Mouse (Mus musculus): ENCODE measurements around the gene Oosp1. TPM values are rescaled to one million over a fixed set of nuclear protein-coding genes. Genes with fewer than 3 reads are reported as not detected.

The Oosp1 gene
- not detected in 2 replicates for polyA plus RNA-seq (2016; fragmentation: Nextera tagmentation; extraction: Ambion mirVana)

DNA sequence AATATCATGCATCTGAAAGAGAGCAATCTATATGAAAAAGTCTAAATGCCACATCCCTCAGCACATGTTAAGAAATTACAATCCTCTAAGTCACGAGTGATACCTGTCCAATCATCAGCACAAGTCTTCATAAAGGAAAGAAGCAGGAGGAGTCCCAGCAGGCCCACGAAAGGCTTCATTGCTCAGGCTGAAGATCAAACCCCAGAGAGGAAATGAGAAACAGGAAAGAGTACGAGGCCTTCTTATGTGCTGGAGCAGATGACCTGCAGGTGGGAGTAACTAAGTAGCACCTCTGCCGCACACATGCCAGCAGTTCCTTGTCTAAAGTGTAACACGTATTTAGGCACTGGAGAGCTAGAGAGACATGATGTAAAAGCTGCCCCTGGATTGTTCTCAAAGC lies at the start of gene Oosp1:
TSS of gene Oosp1 (minus strand) at position 312 of the 400 bp plus-strand sequence.
- no peaks in the 10 kb centered on the region for H3K36me3 ChIP-seq (replicated peaks)
- WGBS = 82% methylated on average over 5 of the region's 5 CpGs
- DNase-seq (ENCODE audit: extremely low spot score, low spot score) = no peak

DNA sequence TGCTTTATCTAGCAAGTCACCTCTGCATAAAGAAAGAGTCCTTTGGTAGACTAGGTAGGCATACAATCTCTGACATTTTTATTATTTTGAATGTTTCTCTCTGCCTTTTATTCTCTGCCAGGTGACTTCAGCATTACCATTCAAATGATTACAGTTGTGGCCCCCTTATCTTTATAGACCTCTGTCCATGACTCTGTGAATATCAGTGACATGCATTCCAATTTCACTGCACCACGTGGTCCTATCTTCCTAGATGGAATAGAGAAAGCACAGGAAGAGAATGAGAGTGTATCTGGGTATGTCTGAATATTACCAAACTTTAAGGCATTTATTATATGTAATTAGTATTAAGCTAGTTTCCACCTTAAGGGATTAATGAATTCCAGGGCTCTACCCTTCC lies 45.5 kb upstream of the Oosp1 start:
- no peaks in the 10 kb centered on the region for H3K27me3 ChIP-seq (ENCODE audit: poor library complexity, severe bottlenecking)
- no peaks in the 10 kb centered on the region for H3K4me1 ChIP-seq
- H3K9me3 ChIP-seq = no peaks in the 10 kb centered on the region
- H3K36me3 ChIP-seq (replicated peaks) = no peaks in the 10 kb centered on the region
- DNase-seq (ENCODE audit: extremely low spot score, low spot score) = no peak
- H3K4me3 ChIP-seq = no peak overlapping the region
- 58% methylated on average over 1 of the region's 1 CpGs for WGBS
- no peak overlapping the region for H3K27ac ChIP-seq

More for the DNA sequence above, at the start of gene Oosp1:
- Histone ChIP-seq H3K4me3 (no peak within 1 kb of the TSS), H3K9me3 (no peaks in the 10 kb centered on the region), H3K27me3 (ENCODE audit: poor library complexity, severe bottlenecking) (no peaks in the 10 kb centered on the region), H3K4me1 (no peaks in the 10 kb centered on the region), H3K27ac (no peak within 1 kb of the TSS)

DNA sequence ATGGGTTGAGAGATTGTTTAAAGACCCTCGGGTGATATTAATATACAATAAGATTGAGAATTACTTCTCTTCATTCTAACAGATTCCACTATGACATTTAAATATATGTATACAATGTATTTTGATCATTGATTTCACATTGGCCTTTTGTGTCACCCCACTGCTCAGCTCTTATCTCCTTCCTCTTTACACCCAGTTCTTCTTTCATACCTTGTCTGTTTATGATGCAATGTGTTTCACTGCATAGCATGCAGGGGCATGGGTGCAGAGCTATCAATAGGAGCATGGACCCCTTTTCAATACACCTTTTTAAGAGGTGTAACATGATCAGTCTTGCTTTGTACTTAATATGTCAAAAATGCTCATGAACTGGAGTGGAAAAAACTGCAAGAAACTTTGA lies 39.3 kb upstream of the Oosp1 start:
- H3K4me1 ChIP-seq = no peaks in the 10 kb centered on the region
- H3K27me3 ChIP-seq (ENCODE audit: poor library complexity, severe bottlenecking) = no peaks in the 10 kb centered on the region
- no peaks in the 10 kb centered on the region for H3K36me3 ChIP-seq (replicated peaks)
- H3K9me3 ChIP-seq = no peaks in the 10 kb centered on the region
- H3K27ac ChIP-seq = no peak overlapping the region
- WGBS = 83% methylated on average over 1 of the region's 1 CpGs
- no peak for DNase-seq (ENCODE audit: extremely low spot score, low spot score)
- H3K4me3 ChIP-seq = no peak overlapping the region

DNA sequence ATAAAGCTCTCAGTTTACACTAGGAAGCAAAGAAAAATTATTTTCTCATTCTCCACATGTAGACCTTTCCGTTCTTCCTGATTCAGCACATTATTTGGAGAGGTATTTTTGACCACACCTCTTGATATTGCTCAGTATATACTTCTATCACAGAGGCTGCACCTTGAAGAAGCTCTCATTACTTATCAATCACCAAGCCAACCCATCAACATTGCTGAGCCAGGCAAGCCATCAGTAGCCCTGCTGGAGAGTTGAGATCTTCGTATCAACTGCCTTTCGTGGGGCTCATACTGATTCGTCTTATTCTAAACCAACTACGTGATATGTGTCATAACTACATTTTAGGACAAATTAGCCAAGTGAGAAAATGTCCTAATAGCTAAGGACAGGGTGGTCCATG lies 36.4 kb upstream of the Oosp1 start:
- no peaks in the 10 kb centered on the region for H3K27me3 ChIP-seq (ENCODE audit: poor library complexity, severe bottlenecking)
- no peak for DNase-seq (ENCODE audit: extremely low spot score, low spot score)
- H3K36me3 ChIP-seq (replicated peaks) = no peaks in the 10 kb centered on the region
- H3K4me3 ChIP-seq = no peak overlapping the region
- H3K4me1 ChIP-seq = no peaks in the 10 kb centered on the region
- WGBS = 91% methylated on average over 5 of the region's 5 CpGs
- H3K27ac ChIP-seq = no peak overlapping the region
- H3K9me3 ChIP-seq = no peaks in the 10 kb centered on the region

DNA sequence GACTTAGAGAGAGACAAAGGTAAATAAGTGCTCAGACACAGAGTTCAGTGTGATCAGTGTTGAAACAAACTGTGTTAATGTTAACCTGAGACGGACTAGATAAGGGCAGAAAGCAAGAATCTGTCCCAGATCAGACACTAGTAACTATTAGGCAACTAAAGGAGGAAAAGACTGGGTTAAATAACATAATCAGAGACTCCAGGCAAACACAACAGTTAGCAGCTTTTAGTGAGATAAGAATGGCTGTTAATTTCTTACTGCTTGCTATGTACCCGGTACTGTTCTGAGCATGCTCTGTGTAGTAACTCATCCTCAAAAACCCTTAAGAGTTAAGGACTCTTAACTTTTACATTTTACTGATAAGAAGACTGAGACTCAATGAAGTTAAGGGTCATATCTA lies 35.0 kb upstream of the Oosp1 start:
- H3K4me1 ChIP-seq = no peaks in the 10 kb centered on the region
- no peak overlapping the region for H3K4me3 ChIP-seq
- H3K36me3 ChIP-seq (replicated peaks) = no peaks in the 10 kb centered on the region
- no peak for DNase-seq (ENCODE audit: extremely low spot score, low spot score)
- no peak overlapping the region for H3K27ac ChIP-seq
- no peaks in the 10 kb centered on the region for H3K27me3 ChIP-seq (ENCODE audit: poor library complexity, severe bottlenecking)
- WGBS = 88% methylated on average over 2 of the region's 2 CpGs
- no peaks in the 10 kb centered on the region for H3K9me3 ChIP-seq

DNA sequence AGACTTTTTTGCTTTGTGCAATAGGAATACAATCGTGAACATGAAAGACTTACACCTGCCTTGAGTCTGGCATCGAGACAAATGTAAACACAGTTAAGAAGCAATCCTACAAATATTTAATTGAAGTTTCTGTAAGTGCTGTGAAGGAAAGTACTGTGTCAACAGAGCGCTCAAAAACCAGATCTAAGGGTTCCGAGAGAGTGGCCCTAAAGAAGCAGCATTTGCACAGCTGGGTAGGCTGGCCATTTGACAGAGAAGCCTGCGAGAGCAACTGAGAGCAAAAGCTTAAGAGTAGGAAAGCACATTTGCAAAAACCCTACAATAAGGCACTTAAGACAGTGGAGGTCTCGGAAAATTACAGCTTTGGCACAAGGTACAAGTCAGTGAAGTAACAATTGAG lies 33.3 kb upstream of the Oosp1 start:
- no peaks in the 10 kb centered on the region for H3K36me3 ChIP-seq (replicated peaks)
- no peaks in the 10 kb centered on the region for H3K27me3 ChIP-seq (ENCODE audit: poor library complexity, severe bottlenecking)
- no peak overlapping the region for H3K4me3 ChIP-seq
- WGBS = 87% methylated on average over 6 of the region's 6 CpGs
- no peak overlapping the region for H3K27ac ChIP-seq
- no peaks in the 10 kb centered on the region for H3K9me3 ChIP-seq
- DNase-seq (ENCODE audit: extremely low spot score, low spot score) = no peak
- H3K4me1 ChIP-seq = no peaks in the 10 kb centered on the region

DNA sequence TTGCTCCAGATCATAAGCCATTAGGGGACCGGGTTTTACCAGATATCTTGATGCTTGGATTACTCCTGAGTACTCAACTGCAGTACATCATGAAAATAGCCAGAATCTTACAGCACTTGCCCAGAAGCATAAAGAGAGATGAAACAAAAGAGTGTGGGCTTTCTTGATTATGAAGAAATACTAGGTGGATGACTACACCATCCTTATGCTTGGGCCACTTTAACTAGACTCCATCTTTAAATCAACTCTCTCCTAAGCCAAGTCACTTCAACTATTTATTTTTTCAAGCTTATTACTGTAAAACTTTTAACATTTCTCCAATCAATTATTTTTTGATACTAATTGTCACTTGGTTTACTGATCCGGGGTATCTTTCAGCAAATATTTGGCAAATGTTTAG lies 32.9 kb upstream of the Oosp1 start:
- Histone ChIP-seq H3K9me3 (no peaks in the 10 kb centered on the region), H3K27me3 (ENCODE audit: poor library complexity, severe bottlenecking) (no peaks in the 10 kb centered on the region), H3K36me3 (replicated peaks) (no peaks in the 10 kb centered on the region), H3K27ac (no peak overlapping the region), H3K4me1 (no peaks in the 10 kb centered on the region), H3K4me3 (no peak overlapping the region)
- DNase-seq (ENCODE audit: extremely low spot score, low spot score) = no peak
- WGBS = 88% methylated on average over 2 of the region's 2 CpGs

DNA sequence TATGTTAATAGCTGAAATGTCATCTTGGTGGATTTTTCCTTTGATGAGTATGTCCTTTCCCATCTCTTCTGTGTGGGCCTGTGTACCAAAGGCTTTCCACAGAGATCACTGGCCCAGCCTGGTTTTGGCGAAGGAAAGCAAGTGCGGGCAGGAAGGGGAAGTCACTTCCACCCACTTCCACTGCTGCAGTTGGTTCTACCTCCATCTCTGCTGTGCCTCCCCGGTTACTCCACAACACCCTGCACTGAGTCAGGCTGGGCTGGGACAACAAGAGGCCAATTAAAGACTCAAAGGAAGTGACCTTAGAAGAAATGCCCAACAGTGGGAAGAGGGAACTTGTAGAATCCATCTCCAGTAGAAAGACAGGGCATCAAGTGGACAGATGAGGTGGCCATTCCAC lies 29.1 kb upstream of the Oosp1 start:
- H3K9me3 ChIP-seq = no peaks in the 10 kb centered on the region
- 81% methylated on average over 3 of the region's 3 CpGs for WGBS

DNA sequence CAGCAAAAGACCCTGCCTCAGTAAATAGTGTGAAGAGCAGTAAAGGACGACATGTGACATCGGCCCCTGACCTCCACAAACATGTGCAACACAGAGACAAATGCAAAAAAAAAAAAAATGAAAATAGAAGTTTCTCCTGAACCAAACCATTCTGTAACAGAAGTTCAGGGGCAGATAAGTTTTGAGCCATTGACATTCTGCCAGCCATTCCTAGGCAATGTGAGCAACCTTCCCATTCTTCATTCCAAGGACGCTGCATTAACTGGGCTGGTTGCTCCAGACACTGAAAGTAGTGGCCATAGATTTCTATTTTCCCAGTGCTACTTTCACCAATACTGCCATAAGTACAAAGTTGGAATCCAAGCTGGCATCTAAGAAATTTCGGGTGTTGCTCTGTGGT lies 21.5 kb upstream of the Oosp1 start:
- DNase-seq (ENCODE audit: extremely low spot score, low spot score) = no peak
- Histone ChIP-seq H3K9me3 (no peaks in the 10 kb centered on the region), H3K36me3 (replicated peaks) (no peaks in the 10 kb centered on the region), H3K4me1 (no peaks in the 10 kb centered on the region), H3K27ac (no peak overlapping the region), H3K27me3 (ENCODE audit: poor library complexity, severe bottlenecking) (no peaks in the 10 kb centered on the region), H3K4me3 (no peak overlapping the region)
- WGBS = 90% methylated on average over 4 of the region's 4 CpGs

More for the DNA sequence above, 29.1 kb upstream of the Oosp1 start:
- Histone ChIP-seq H3K27me3 (ENCODE audit: poor library complexity, severe bottlenecking) (no peaks in the 10 kb centered on the region), H3K4me1 (no peaks in the 10 kb centered on the region), H3K4me3 (no peak overlapping the region), H3K36me3 (replicated peaks) (no peaks in the 10 kb centered on the region), H3K27ac (no peak overlapping the region)
- no peak for DNase-seq (ENCODE audit: extremely low spot score, low spot score)

DNA sequence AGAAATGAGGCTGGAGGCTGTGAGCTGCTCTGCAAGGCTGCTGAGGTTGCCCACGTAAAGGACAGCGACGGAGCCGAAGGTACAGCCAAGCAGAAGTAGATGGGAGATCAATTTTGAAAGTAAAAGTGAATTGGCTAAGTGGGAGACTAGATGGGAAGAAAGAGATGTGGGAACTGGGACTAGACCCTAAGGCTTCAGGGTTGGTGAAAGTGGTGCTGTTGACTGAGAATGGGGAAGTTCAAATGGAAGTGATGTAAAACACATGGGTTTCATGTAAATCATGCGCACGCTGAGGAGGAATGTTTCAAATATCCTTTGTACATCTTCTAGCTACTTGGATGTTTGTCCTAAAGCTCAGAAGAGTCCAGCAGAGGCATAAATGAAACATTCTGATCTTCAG lies 7.4 kb upstream of the Oosp1 start:
- Histone ChIP-seq H3K9me3 (no peaks in the 10 kb centered on the region), H3K27ac (no peak overlapping the region), H3K4me1 (no peaks in the 10 kb centered on the region), H3K27me3 (ENCODE audit: poor library complexity, severe bottlenecking) (no peaks in the 10 kb centered on the region), H3K36me3 (replicated peaks) (no peaks in the 10 kb centered on the region), H3K4me3 (no peak overlapping the region)
- DNase-seq (ENCODE audit: extremely low spot score, low spot score) = no peak
- WGBS = 92% methylated on average over 6 of the region's 6 CpGs

DNA sequence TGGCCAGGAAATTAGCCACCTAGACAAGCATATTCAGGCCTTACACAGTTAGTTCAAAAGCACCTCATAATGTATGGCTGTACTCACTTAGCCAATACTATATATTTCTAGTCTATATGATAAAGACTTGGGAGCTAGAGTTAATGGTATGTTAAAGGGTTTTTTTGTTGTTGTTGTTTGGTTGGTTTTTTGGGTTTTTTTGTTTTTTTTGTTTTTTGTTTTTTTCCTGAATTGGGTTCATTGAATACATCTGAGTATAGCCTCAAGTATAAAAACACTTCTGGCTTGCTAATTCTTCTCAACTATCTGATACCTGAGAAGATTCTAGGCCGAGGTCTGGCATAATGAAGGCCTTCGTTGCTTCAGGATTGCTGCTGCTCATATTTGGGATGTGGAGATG lies 5.8 kb upstream of the Oosp1 start, which contains the start of gene Oosp3:
TSS of gene Oosp3 (plus strand) at position 301 of the 400 bp plus-strand sequence.
- no peak for DNase-seq (ENCODE audit: extremely low spot score, low spot score)
- Histone ChIP-seq H3K4me3 (no peak within 1 kb of the TSS), H3K9me3 (no peaks in the 10 kb centered on the region), H3K4me1 (no peaks in the 10 kb centered on the region), H3K27ac (no peak within 1 kb of the TSS), H3K36me3 (replicated peaks) (no peaks in the 10 kb centered on the region), H3K27me3 (ENCODE audit: poor library complexity, severe bottlenecking) (no peaks in the 10 kb centered on the region)
- 91% methylated on average over 2 of the region's 2 CpGs for WGBS

DNA sequence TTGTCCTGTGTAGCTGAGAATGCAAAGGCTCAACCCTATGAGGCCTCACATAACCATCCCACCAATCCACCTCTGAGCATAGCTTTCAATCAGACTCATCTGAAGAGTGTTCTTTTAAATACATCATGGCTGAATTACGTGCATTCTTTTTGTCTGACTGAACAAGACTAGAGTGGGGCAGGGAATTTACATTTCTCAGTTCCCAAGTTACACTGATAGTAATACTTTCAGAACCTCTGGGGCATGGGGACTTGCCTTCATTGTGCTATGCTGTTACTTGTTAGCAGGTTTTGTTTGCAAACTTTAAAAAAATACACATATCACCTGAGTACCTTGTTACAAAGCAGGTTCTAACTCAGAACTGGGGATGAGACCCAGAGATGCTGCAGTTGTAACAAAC lies 504 bp upstream of the Oosp1 start:
- no peaks in the 10 kb centered on the region for H3K27me3 ChIP-seq (ENCODE audit: poor library complexity, severe bottlenecking)
- DNase-seq (ENCODE audit: extremely low spot score, low spot score) = no peak
- no peak overlapping the region for H3K4me3 ChIP-seq
- no peaks in the 10 kb centered on the region for H3K9me3 ChIP-seq
- 69% methylated on average over 1 of the region's 1 CpGs for WGBS
- no peaks in the 10 kb centered on the region for H3K36me3 ChIP-seq (replicated peaks)
- no peak overlapping the region for H3K27ac ChIP-seq
- H3K4me1 ChIP-seq = no peaks in the 10 kb centered on the region

DNA sequence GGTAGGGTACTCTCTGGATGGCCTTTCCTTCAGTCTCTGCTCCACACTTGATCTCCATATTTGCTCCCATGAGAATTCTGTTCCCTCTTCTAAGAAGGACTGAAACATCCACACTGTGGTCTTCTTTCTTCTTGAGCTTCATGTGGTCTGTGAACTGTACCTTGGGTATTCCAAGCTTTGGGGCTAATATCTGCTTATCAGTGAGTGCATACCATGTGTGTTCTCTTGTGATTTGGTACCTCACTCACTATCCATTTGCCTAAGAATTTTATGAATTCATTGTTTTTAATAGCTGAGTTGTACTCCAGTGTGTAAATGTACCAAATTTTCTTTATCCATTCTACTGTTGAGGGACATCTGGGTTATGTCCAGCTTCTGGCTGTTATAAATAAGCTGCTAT lies 29.4 kb downstream of the Oosp1 start:
- DNase-seq (ENCODE audit: extremely low spot score, low spot score) = no peak
- Histone ChIP-seq H3K27ac (no peak overlapping the region), H3K36me3 (replicated peaks) (no peaks in the 10 kb centered on the region), H3K4me3 (no peak overlapping the region), H3K27me3 (ENCODE audit: poor library complexity, severe bottlenecking) (no peaks in the 10 kb centered on the region), H3K9me3 (no peaks in the 10 kb centered on the region), H3K4me1 (no peaks in the 10 kb centered on the region)

DNA sequence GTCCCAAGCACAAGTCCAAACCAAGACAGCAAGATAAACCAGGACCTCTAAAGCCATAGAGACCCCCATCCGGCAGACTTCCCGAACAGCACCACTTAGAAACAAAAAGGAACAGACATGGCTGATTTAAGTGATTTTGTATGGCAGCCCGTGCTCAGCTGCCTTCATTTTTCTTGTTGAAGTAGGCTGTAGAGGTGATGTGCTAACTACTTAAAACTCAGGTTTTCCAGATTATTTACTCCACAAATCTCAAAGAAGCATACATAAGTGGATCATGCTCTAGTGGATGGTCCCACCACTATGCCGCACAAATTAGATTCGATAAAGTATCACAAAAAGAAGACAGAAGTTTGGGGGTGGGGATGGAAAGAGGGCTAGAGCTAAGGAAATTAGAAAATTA lies 30.5 kb downstream of the Oosp1 start, which contains the start of gene Oosp2:
TSS of gene Oosp2 (minus strand) at position 101 of the 400 bp plus-strand sequence.
- no peaks in the 10 kb centered on the region for H3K27me3 ChIP-seq (ENCODE audit: poor library complexity, severe bottlenecking)
- no peak within 1 kb of the TSS for H3K4me3 ChIP-seq
- no peaks in the 10 kb centered on the region for H3K4me1 ChIP-seq
- no peaks in the 10 kb centered on the region for H3K36me3 ChIP-seq (replicated peaks)
- WGBS = 94% methylated on average over 5 of the region's 5 CpGs
- no peak within 1 kb of the TSS for H3K27ac ChIP-seq
- no peak for DNase-seq (ENCODE audit: extremely low spot score, low spot score)
- no peaks in the 10 kb centered on the region for H3K9me3 ChIP-seq
